29 mouse cellular contexts compared by ENCODE assay signal in the genomic region with DNA sequence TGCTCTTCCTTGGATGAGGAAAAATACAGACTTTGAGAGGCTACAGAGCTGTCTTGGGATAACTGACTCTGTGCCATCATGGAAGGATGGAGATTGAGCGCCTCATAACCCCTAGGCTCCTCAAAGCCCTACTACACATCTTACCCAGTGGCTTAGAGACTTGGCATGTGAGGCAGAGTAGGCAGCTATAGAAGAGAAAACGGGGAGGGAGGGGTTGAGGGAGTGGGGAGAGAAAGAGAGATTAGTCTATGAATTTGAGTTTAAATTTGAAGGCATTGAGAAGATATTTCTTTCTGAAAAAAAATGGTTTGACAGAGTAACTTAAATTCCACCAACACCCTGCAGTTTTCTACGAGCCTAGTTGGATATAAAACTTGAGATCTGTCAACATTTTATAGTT. TPM values are rescaled to one million over a fixed set of nuclear protein-coding genes. Genes with fewer than 3 reads are reported as not detected.
A peak's percentile ranks its signal among the peaks of the same experiment; 100 is the strongest.
DNase-seq lines count a peak whose midpoint lies in the region; ATAC-seq and TF ChIP-seq lines count a peak whose summit lies in the region.
"Had no signal": no experiment of that assay in that cellular context is flagged by ENCODE, and none has a peak within 500 bp of the region (broad histone marks: within the 10 kb centered on the region; RNA-seq: fewer than 3 reads in every experiment).

No protein-coding gene starts in this region.

- H3K36me3 ChIP-seq in forebrain, embryonic 12.5 days (replicated peaks), result peaks cover 7% of the 10 kb centered on the region
- H3K36me3 ChIP-seq in forebrain, embryonic 10.5 days (replicated peaks), result peaks cover 6% of the 10 kb centered on the region; the same call in 1 of the 2 replicates
- no peaks in the 10 kb centered on the region for H3K36me3 ChIP-seq in forebrain, embryonic 15.5 days
- no peaks in the 10 kb centered on the region for H3K36me3 ChIP-seq in heart, embryonic 11.5 days (ENCODE audit: control insufficient read depth, insufficient read depth, low read length)
- H3K36me3 ChIP-seq: embryonic facial prominence, embryonic 10.5 days; embryonic facial prominence, embryonic 13.5 days; heart, embryonic 12.5 days; heart, embryonic 15.5 days had no signal

- H3K27me3 ChIP-seq in forebrain, embryonic 12.5 days, result peaks cover 3% of the 10 kb centered on the region; the same call in 1 of the 2 replicates
- H3K27me3 ChIP-seq in forebrain, embryonic 10.5 days (ENCODE audit: poor library complexity, severe bottlenecking), result peaks cover 29% of the 10 kb centered on the region
- H3K27me3 ChIP-seq in forebrain, embryonic 15.5 days, result no peaks in the 10 kb centered on the region
- peaks cover 32% of the 10 kb centered on the region for H3K27me3 ChIP-seq in heart, embryonic 11.5 days (ENCODE audit: control insufficient read depth, insufficient read depth, low read length)

- H3K27ac ChIP-seq in forebrain, embryonic 12.5 days, result peak overlapping the region; percentile 36; the same call in 1 of the 2 replicates
- H3K27ac ChIP-seq in forebrain, embryonic 10.5 days, result no peak overlapping the region
- H3K27ac ChIP-seq in left cerebral cortex, adult 2 months, result peak overlapping the region; percentile 11; the same call in 1 of the 2 replicates
- peak overlapping the region; percentile 74 for H3K27ac ChIP-seq in forebrain, embryonic 15.5 days (replicated peaks)
- no peak overlapping the region for H3K27ac ChIP-seq in heart, embryonic 11.5 days (ENCODE audit: low read depth, low read length)
- H3K27ac ChIP-seq: embryonic facial prominence, embryonic 10.5 days; embryonic facial prominence, embryonic 13.5 days; gastrocnemius, adult 2 months; heart, embryonic 15.5 days; hindbrain, embryonic 14.5 days; hindbrain, postnatal 0 days had no signal

- TF ChIP-seq CTCF in left cerebral cortex, adult 2 months (IDR thresholded peaks at IDR 0.05), result no peak

- H3K4me1 ChIP-seq in forebrain, embryonic 12.5 days, result peaks cover 69% of the 10 kb centered on the region
- peaks cover 63% of the 10 kb centered on the region for H3K4me1 ChIP-seq in forebrain, embryonic 10.5 days
- peaks cover 84% of the 10 kb centered on the region for H3K4me1 ChIP-seq in forebrain, embryonic 15.5 days
- H3K4me1 ChIP-seq in heart, embryonic 11.5 days (ENCODE audit: control insufficient read depth, insufficient read depth, low read length), result peaks cover 8% of the 10 kb centered on the region; the same call in 1 of the 2 replicates

- intact Hi-C loops in left cerebral cortex, adult 2 months (cut with DNase I), result no loop called here
- intact Hi-C loops in left cerebral cortex, postnatal 14 days (cut with DNase I), result loop anchor here (2.0 kb wide), 1 partner anchor 32 kb away; no protein-coding TSS in a partner anchor

- H3K4me3 ChIP-seq in forebrain, embryonic 12.5 days (replicated peaks), result no peak overlapping the region
- H3K4me3 ChIP-seq in forebrain, embryonic 10.5 days, result no peak overlapping the region
- H3K4me3 ChIP-seq in left cerebral cortex, adult 2 months, result no peak overlapping the region
- peak overlapping the region; percentile 4; the same call in 1 of the 2 replicates for H3K4me3 ChIP-seq in forebrain, embryonic 15.5 days
- no peak overlapping the region for H3K4me3 ChIP-seq in heart, embryonic 11.5 days (ENCODE audit: low read depth, low read length)
- H3K4me3 ChIP-seq: embryonic facial prominence, embryonic 10.5 days; embryonic facial prominence, embryonic 13.5 days; erythroblast, embryonic 14.5 days; gastrocnemius, adult 2 months; heart, embryonic 12.5 days; heart, embryonic 15.5 days had no signal

- ATAC-seq in forebrain, embryonic 12.5 days (ENCODE audit: low FRiP score), result no peak
- no peak for ATAC-seq in forebrain, embryonic 15.5 days (replicated peaks)
- no peak for ATAC-seq in heart, embryonic 11.5 days (replicated peaks; ENCODE audit: insufficient number of reproducible peaks, low FRiP score, low TSS enrichment)
- ATAC-seq: hindbrain, postnatal 0 days; inflammation-experienced regulatory T-cells, adult 6 months; intestine, embryonic 16.5 days; Patski had no signal

- no peak overlapping the region for H3K9ac ChIP-seq in forebrain, embryonic 12.5 days
- peak overlapping the region; percentile 28; the same call in 1 of the 2 replicates for H3K9ac ChIP-seq in forebrain, embryonic 15.5 days (replicated peaks)
- H3K9ac ChIP-seq in heart, embryonic 11.5 days (ENCODE audit: low read depth, low read length), result no peak overlapping the region
- H3K9ac ChIP-seq: embryonic facial prominence, embryonic 13.5 days; heart, embryonic 12.5 days; heart, embryonic 15.5 days; hindbrain, embryonic 14.5 days had no signal

- no peak for DNase-seq in forebrain, embryonic 10.5 days (ENCODE audit: extremely low spot score, low spot score)
- no peak for DNase-seq in left cerebral cortex, adult 2 months (ENCODE audit: extremely low spot score in 1 of 2, low spot score in 2 of 2)
- DNase-seq in left cerebral cortex, postnatal 14 days (ENCODE audit: low spot score in 2 of 2), result no peak
- no peak for DNase-seq in cerebellum, postnatal 10 days
- DNase-seq: adrenal gland, postnatal 10 days; adrenal gland, postnatal 36 days; cerebellum, adult 11 months; cerebellum, adult 2 months; cerebellum, adult 9-11 months; cerebellum, postnatal 36 days; embryo, embryonic 11 days; gastrocnemius, adult 2 months; gastrocnemius, postnatal 14 days; heart, postnatal 10 days; heart, postnatal 36 days had no signal

- 60% methylated on average over 3 of the region's 3 CpGs for WGBS in forebrain, embryonic 12.5 days
- 82% methylated on average over 3 of the region's 3 CpGs for WGBS in forebrain, embryonic 10.5 days
- 30% methylated on average over 3 of the region's 3 CpGs for WGBS in forebrain, embryonic 15.5 days
- WGBS in heart, embryonic 11.5 days (ENCODE audit: insufficient replicate concordance), result 63% methylated on average over 3 of the region's 3 CpGs

- H3K4me2 ChIP-seq in forebrain, embryonic 12.5 days, result peak overlapping the region; percentile 32
- peak overlapping the region; percentile 37 for H3K4me2 ChIP-seq in forebrain, embryonic 15.5 days (replicated peaks)
- H3K4me2 ChIP-seq in heart, embryonic 11.5 days, result no peak overlapping the region
- H3K4me2 ChIP-seq: embryonic facial prominence, embryonic 13.5 days; heart, embryonic 12.5 days; heart, embryonic 15.5 days; hindbrain, embryonic 14.5 days had no signal

- H3K9me3 ChIP-seq in forebrain, embryonic 12.5 days, result no peaks in the 10 kb centered on the region
- H3K9me3 ChIP-seq in forebrain, embryonic 10.5 days, result no peaks in the 10 kb centered on the region
- no peaks in the 10 kb centered on the region for H3K9me3 ChIP-seq in forebrain, embryonic 15.5 days
- no peaks in the 10 kb centered on the region for H3K9me3 ChIP-seq in heart, embryonic 11.5 days (replicated peaks; ENCODE audit: control insufficient read depth, low read length)
- H3K9me3 ChIP-seq: embryonic facial prominence, embryonic 10.5 days; embryonic facial prominence, embryonic 13.5 days; heart, embryonic 12.5 days; heart, embryonic 15.5 days had no signal

RNA-seq across cellular contexts. Expression of a gene that starts 14.9 kb away (rescaled TPM):
- polyA plus RNA-seq in forebrain, embryonic 12.5 days (2016; fragmentation: Nextera tagmentation; extraction: Ambion mirVana), result 38.2 and 46.0 TPM in 2 replicates
- 13.4 and 14.4 TPM in 2 replicates for polyA plus RNA-seq in forebrain, embryonic 10.5 days (2016; fragmentation: Nextera tagmentation; extraction: Ambion mirVana)
- total RNA-seq in left cerebral cortex, adult 2 months (2021), result 10 to 100 TPM; 61.6 to 66.4 TPM
- total RNA-seq in left cerebral cortex, postnatal 14 days (2021), result 10 to 100 TPM; 58.7 to 61.9 TPM
- polyA plus RNA-seq in forebrain, embryonic 15.5 days (2015; fragmentation: Nextera tagmentation; extraction: Ambion mirVana), result 49.1 and 52.0 TPM in 2 replicates
- 0.10 and 0.19 TPM in 2 replicates for polyA plus RNA-seq in heart, embryonic 11.5 days (2014; fragmentation: Nextera tagmentation; extraction: Ambion mirVana)
- total RNA-seq: adrenal gland, adult 18-20 months; gastrocnemius, adult 2 months; gastrocnemius, postnatal 14 days; heart, postnatal 10 days; heart, postnatal 36 days had no signal
- polyA plus RNA-seq: erythroblast, embryonic 14.5 days; inflammation-experienced regulatory T-cells, adult 6 months had no signal

Comparison
In these comparisons a context has a peak if more than half of its experiments do, and no peak if none do; other contexts are left out.
1. H3K27ac ChIP-seq: peak in forebrain, embryonic 12.5 days (single experiment), left cerebral cortex, adult 2 months (single experiment) and forebrain, embryonic 15.5 days (single experiment); none in forebrain, embryonic 10.5 days (single experiment) and heart, embryonic 11.5 days (single experiment).
2. RNA of a gene that starts 14.9 kb away (polyA plus RNA-seq): 49.1 to 52.0 TPM in forebrain, embryonic 15.5 days, 38.2 to 46.0 TPM in forebrain, embryonic 12.5 days and 13.4 to 14.4 TPM in forebrain, embryonic 10.5 days; 0.10 to 0.19 TPM in heart, embryonic 11.5 days; every median in the first group is over 10 times any median in the second.